In the genomic region with DNA sequence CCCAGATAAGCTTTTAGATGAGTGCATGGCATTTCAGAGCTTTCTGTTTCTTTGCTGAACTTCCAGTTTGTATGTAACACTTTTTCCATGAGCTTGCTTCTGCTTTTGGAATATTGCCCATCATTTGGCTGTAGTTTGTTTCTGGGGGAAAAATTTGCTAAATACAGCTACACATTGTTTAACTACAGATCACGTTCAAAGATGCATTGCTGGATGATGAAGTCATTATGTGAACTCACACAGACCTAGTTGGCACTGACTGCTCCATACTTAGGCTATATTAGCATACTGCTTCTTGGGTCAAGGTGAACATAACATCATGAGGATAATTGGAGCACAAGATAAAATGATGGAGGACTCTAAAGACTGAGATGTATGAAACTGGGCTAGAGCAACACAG, we compare ENCODE assay signal across 26 mouse cellular contexts. TPM values are rescaled to one million over a fixed set of nuclear protein-coding genes. Genes with fewer than 3 reads are reported as not detected.
DNase-seq lines count a peak whose midpoint lies in the region; ATAC-seq and TF ChIP-seq lines count a peak whose summit lies in the region.
"Had no signal": no experiment of that assay in that cellular context is flagged by ENCODE, and none has a peak within 500 bp of the region (broad histone marks: within the 10 kb centered on the region; RNA-seq: fewer than 3 reads in every experiment).

No protein-coding gene starts in this region.

- H3K27ac ChIP-seq in heart, postnatal 0 days (ENCODE audit: low read depth), result 0 out of 2 replicates have a peak overlapping the region, but pooled peaks have one; percentile 26
- H3K27ac ChIP-seq in lung, postnatal 0 days (ENCODE audit: low read length), result no peak overlapping the region
- no peak overlapping the region for H3K27ac ChIP-seq in embryonic facial prominence, embryonic 14.5 days (replicated peaks; ENCODE audit: low read depth, low read length)
- H3K27ac ChIP-seq in stomach, postnatal 0 days (replicated peaks), result 0 out of 2 replicates have a peak overlapping the region, but pooled peaks have one; percentile 8
- no peak overlapping the region for H3K27ac ChIP-seq in midbrain, embryonic 13.5 days
- H3K27ac ChIP-seq: forebrain, embryonic 13.5 days; gastrocnemius, adult 2 months; hindbrain, postnatal 0 days; kidney, embryonic 15.5 days; liver, embryonic 15.5 days; macrophage had no signal

- WGBS in heart, postnatal 0 days, result 2% methylated on average over 1 of the region's 1 CpGs
- WGBS in lung, postnatal 0 days, result 2% methylated on average over 1 of the region's 1 CpGs
- 11% methylated on average over 1 of the region's 1 CpGs for WGBS in lung, adult 2 months
- WGBS in embryonic facial prominence, embryonic 14.5 days, result 27% methylated on average over 1 of the region's 1 CpGs
- 7% methylated on average over 1 of the region's 1 CpGs for WGBS in stomach, postnatal 0 days
- 74% methylated on average over 1 of the region's 1 CpGs for WGBS in midbrain, embryonic 13.5 days

- TF ChIP-seq POLR2A in lung, adult 2 months (IDR thresholded peaks at IDR 0.05; ENCODE audit: borderline replicate concordance, extremely low read depth, low read depth, low read length), result no peak

- H3K4me1 ChIP-seq in heart, postnatal 0 days (ENCODE audit: control insufficient read depth, insufficient read depth), result peaks cover 16% of the 10 kb centered on the region
- H3K4me1 ChIP-seq in lung, postnatal 0 days (ENCODE audit: insufficient read depth, low read depth, low read length), result no peaks in the 10 kb centered on the region; the same call in 1 of the 2 replicates
- no peaks in the 10 kb centered on the region; the same call in 1 of the 2 replicates for H3K4me1 ChIP-seq in lung, adult 2 months (ENCODE audit: control insufficient read depth, insufficient read depth, low read length)
- peaks cover 10% of the 10 kb centered on the region; the same call in 1 of the 2 replicates for H3K4me1 ChIP-seq in embryonic facial prominence, embryonic 14.5 days (ENCODE audit: control insufficient read depth, insufficient read depth, low read length)
- no peaks in the 10 kb centered on the region for H3K4me1 ChIP-seq in stomach, postnatal 0 days (replicated peaks; ENCODE audit: control insufficient read depth, insufficient read depth)
- 0 out of 2 replicates have a peak, but pooled peaks cover 4% of the 10 kb centered on the region for H3K4me1 ChIP-seq in midbrain, embryonic 13.5 days (replicated peaks)
- H3K4me1 ChIP-seq: forebrain, embryonic 13.5 days; kidney, embryonic 15.5 days; liver, embryonic 15.5 days had no signal

- H3K4me2 ChIP-seq in heart, postnatal 0 days (ENCODE audit: low read depth, low read length), result no peak overlapping the region
- no peak overlapping the region for H3K4me2 ChIP-seq in lung, postnatal 0 days (replicated peaks; ENCODE audit: low read depth, low read length)
- H3K4me2 ChIP-seq in embryonic facial prominence, embryonic 14.5 days (ENCODE audit: low read depth, low read length), result no peak overlapping the region
- no peak overlapping the region for H3K4me2 ChIP-seq in stomach, postnatal 0 days (replicated peaks; ENCODE audit: low read depth)
- no peak overlapping the region for H3K4me2 ChIP-seq in midbrain, embryonic 13.5 days (replicated peaks)
- H3K4me2 ChIP-seq: forebrain, embryonic 13.5 days; heart, embryonic 11.5 days; kidney, embryonic 15.5 days; liver, embryonic 15.5 days had no signal

- H3K9ac ChIP-seq in heart, postnatal 0 days (replicated peaks; ENCODE audit: low read depth, low read length), result no peak overlapping the region
- H3K9ac ChIP-seq in lung, postnatal 0 days (replicated peaks; ENCODE audit: low read depth), result no peak overlapping the region
- no peak overlapping the region for H3K9ac ChIP-seq in embryonic facial prominence, embryonic 14.5 days (ENCODE audit: low read depth, low read length)
- no peak overlapping the region for H3K9ac ChIP-seq in stomach, postnatal 0 days (ENCODE audit: low read length)
- no peak overlapping the region for H3K9ac ChIP-seq in midbrain, embryonic 13.5 days (replicated peaks)
- H3K9ac ChIP-seq: forebrain, embryonic 13.5 days; kidney, embryonic 15.5 days; liver, embryonic 15.5 days had no signal

- DNase-seq in heart, postnatal 0 days (ENCODE audit: low spot score), result no peak
- no peak for DNase-seq in heart, adult 11 months
- DNase-seq in lung, postnatal 0 days (ENCODE audit: low spot score), result peak; percentile 48
- DNase-seq in lung, adult 2 months, result no peak
- DNase-seq in embryonic facial prominence, embryonic 14.5 days (ENCODE audit: low spot score), result peak; percentile 65
- DNase-seq in stomach, postnatal 0 days (ENCODE audit: low spot score), result no peak
- DNase-seq in natural killer cell, adult 2 months (ENCODE audit: low spot score in 2 of 2), result no peak
- DNase-seq: adrenal gland, postnatal 25 days; cerebellum, adult 11 months; cerebellum, adult 9-11 months; gastrocnemius, adult 2 months; kidney, adult 11 months; kidney, postnatal 36 days; liver; right cerebral cortex, postnatal 4 days had no signal

- TF ChIP-seq CTCF in heart, postnatal 0 days (IDR thresholded peaks at IDR 0.05; ENCODE audit: low read depth), result no peak
- TF ChIP-seq CTCF in lung, postnatal 0 days (IDR thresholded peaks at IDR 0.05), result no peak
- no peak for TF ChIP-seq CTCF in lung, adult 2 months (IDR thresholded peaks at IDR 0.05; ENCODE audit: insufficient read depth, low read length)
- TF ChIP-seq CTCF in stomach, postnatal 0 days (IDR thresholded peaks at IDR 0.05; ENCODE audit: low read depth), result no peak

- H3K4me3 ChIP-seq in heart, postnatal 0 days (ENCODE audit: low read depth, low read length), result no peak overlapping the region
- no peak overlapping the region for H3K4me3 ChIP-seq in lung, postnatal 0 days (ENCODE audit: low read depth, low read length)
- H3K4me3 ChIP-seq in lung, adult 2 months (replicated peaks; ENCODE audit: extremely low read depth, low read depth, low read length), result no peak overlapping the region
- H3K4me3 ChIP-seq in embryonic facial prominence, embryonic 14.5 days (ENCODE audit: low read depth, low read length), result no peak overlapping the region
- no peak overlapping the region for H3K4me3 ChIP-seq in stomach, postnatal 0 days (ENCODE audit: low read depth, low read length)
- H3K4me3 ChIP-seq in midbrain, embryonic 13.5 days (replicated peaks), result no peak overlapping the region
- H3K4me3 ChIP-seq: erythroblast, embryonic 14.5 days; forebrain, embryonic 13.5 days; gastrocnemius, adult 2 months; kidney, embryonic 15.5 days; liver, embryonic 15.5 days; myocyte had no signal

- no peak for TF ChIP-seq EP300 in heart, postnatal 0 days (IDR thresholded peaks at IDR 0.05; ENCODE audit: low read depth)
- no peak for TF ChIP-seq EP300 in lung, postnatal 0 days (IDR thresholded peaks at IDR 0.05)
- no peak for TF ChIP-seq EP300 in stomach, postnatal 0 days (optimal IDR thresholded peaks at IDR 0.05)

- H3K27me3 ChIP-seq in heart, postnatal 0 days (ENCODE audit: control insufficient read depth, insufficient read depth, low read length), result no peaks in the 10 kb centered on the region
- H3K27me3 ChIP-seq in lung, postnatal 0 days (replicated peaks; ENCODE audit: insufficient read depth, low read length), result no peaks in the 10 kb centered on the region
- no peaks in the 10 kb centered on the region for H3K27me3 ChIP-seq in embryonic facial prominence, embryonic 14.5 days (replicated peaks; ENCODE audit: control insufficient read depth, insufficient read depth, low read length)
- no peaks in the 10 kb centered on the region for H3K27me3 ChIP-seq in stomach, postnatal 0 days (ENCODE audit: control insufficient read depth, insufficient read depth, low read length)
- no peaks in the 10 kb centered on the region for H3K27me3 ChIP-seq in midbrain, embryonic 13.5 days
- H3K27me3 ChIP-seq: forebrain, embryonic 13.5 days; kidney, embryonic 15.5 days; liver, embryonic 15.5 days had no signal

- H3K9me3 ChIP-seq in heart, postnatal 0 days (replicated peaks; ENCODE audit: control insufficient read depth, low read length), result no peaks in the 10 kb centered on the region
- H3K9me3 ChIP-seq in lung, postnatal 0 days (ENCODE audit: low read length), result no peaks in the 10 kb centered on the region
- H3K9me3 ChIP-seq in embryonic facial prominence, embryonic 14.5 days (ENCODE audit: control insufficient read depth, low read length), result no peaks in the 10 kb centered on the region
- no peaks in the 10 kb centered on the region for H3K9me3 ChIP-seq in stomach, postnatal 0 days (ENCODE audit: control insufficient read depth, low read length)
- no peaks in the 10 kb centered on the region for H3K9me3 ChIP-seq in midbrain, embryonic 13.5 days
- H3K9me3 ChIP-seq: forebrain, embryonic 13.5 days; kidney, embryonic 15.5 days; liver, embryonic 15.5 days had no signal

- H3K36me3 ChIP-seq in heart, postnatal 0 days (replicated peaks; ENCODE audit: control insufficient read depth, insufficient read depth, low read length), result no peaks in the 10 kb centered on the region
- H3K36me3 ChIP-seq in lung, postnatal 0 days (ENCODE audit: insufficient read depth, low read length), result no peaks in the 10 kb centered on the region
- H3K36me3 ChIP-seq in embryonic facial prominence, embryonic 14.5 days (ENCODE audit: control insufficient read depth, insufficient read depth, low read length), result no peaks in the 10 kb centered on the region
- H3K36me3 ChIP-seq in stomach, postnatal 0 days (ENCODE audit: control insufficient read depth, insufficient read depth, low read length), result no peaks in the 10 kb centered on the region
- no peaks in the 10 kb centered on the region for H3K36me3 ChIP-seq in midbrain, embryonic 13.5 days
- H3K36me3 ChIP-seq: kidney, embryonic 15.5 days; liver, embryonic 15.5 days had no signal

- ATAC-seq in heart, postnatal 0 days (ENCODE audit: insufficient read depth, low read depth), result peak; percentile 44; the same call in 1 of the 2 replicates
- no peak; the same call in 1 of the 2 replicates for ATAC-seq in lung, postnatal 0 days
- ATAC-seq in embryonic facial prominence, embryonic 14.5 days (ENCODE audit: low read depth), result no peak
- ATAC-seq in stomach, postnatal 0 days (ENCODE audit: low FRiP score, low TSS enrichment), result no peak
- ATAC-seq in midbrain, embryonic 13.5 days, result no peak
- ATAC-seq: forebrain, embryonic 13.5 days; hindbrain, postnatal 0 days; midbrain, embryonic 16.5 days had no signal

RNA-seq across cellular contexts. Expression of a gene that starts 42.6 kb away (rescaled TPM):
- 6.5 and 9.0 TPM in 2 replicates for total RNA-seq in heart, postnatal 0 days (2014; rRNA removed; ENCODE audit: low replicate concordance)
- 1.9 and 2.9 TPM in 2 replicates for polyA plus RNA-seq in heart, postnatal 0 days (2015; fragmentation: Nextera tagmentation; extraction: Ambion mirVana)
- polyA plus RNA-seq in lung, postnatal 0 days (2015; fragmentation: Nextera tagmentation; extraction: Ambion mirVana), result 14.1 and 14.5 TPM in 2 replicates
- 7.2 and 7.5 TPM in 2 replicates for polyA plus RNA-seq in lung, adult 2 months (2012; rRNA removed)
- polyA plus RNA-seq in embryonic facial prominence, embryonic 14.5 days (2014; fragmentation: Nextera tagmentation; extraction: Ambion mirVana), result 11.2 and 12.5 TPM in 2 replicates
- polyA plus RNA-seq in stomach, postnatal 0 days (2015; fragmentation: Nextera tagmentation; extraction: Ambion mirVana), result 2.4 TPM in 2 replicates
- 1.3 and 1.4 TPM in 2 replicates for polyA plus RNA-seq in midbrain, embryonic 13.5 days (2015; fragmentation: Nextera tagmentation; extraction: Ambion mirVana)
- polyA plus RNA-seq: erythroblast, embryonic 14.5 days; macrophage had no signal

RNA-seq across cellular contexts. Expression of a gene that starts 53.6 kb away (rescaled TPM):
- total RNA-seq in heart, postnatal 0 days (2014; rRNA removed; ENCODE audit: low replicate concordance), result 1.3 and 9.5 TPM in 2 replicates
- polyA plus RNA-seq in heart, postnatal 0 days (2015; fragmentation: Nextera tagmentation; extraction: Ambion mirVana), result 0.19 and 0.22 TPM in 2 replicates
- polyA plus RNA-seq in lung, postnatal 0 days (2015; fragmentation: Nextera tagmentation; extraction: Ambion mirVana), result 5.7 and 7.1 TPM in 2 replicates
- 0.28 and 9.0 TPM in 2 replicates for polyA plus RNA-seq in lung, adult 2 months (2012; rRNA removed)
- polyA plus RNA-seq in embryonic facial prominence, embryonic 14.5 days (2014; fragmentation: Nextera tagmentation; extraction: Ambion mirVana), result 5.0 and 6.7 TPM in 2 replicates
- 40.8 and 41.3 TPM in 2 replicates for polyA plus RNA-seq in stomach, postnatal 0 days (2015; fragmentation: Nextera tagmentation; extraction: Ambion mirVana)
- polyA plus RNA-seq in midbrain, embryonic 13.5 days (2015; fragmentation: Nextera tagmentation; extraction: Ambion mirVana), result 0.48 and 0.54 TPM in 2 replicates
- total RNA-seq: common myeloid progenitor, adult 5-6 weeks; gastrocnemius, adult 2 months had no signal
- polyA plus RNA-seq: erythroblast, embryonic 14.5 days; macrophage had no signal

Comparison
In these comparisons a context has a peak if more than half of its experiments do, and no peak if none do; other contexts are left out.
1. DNase-seq: peak in lung, postnatal 0 days (single experiment) and embryonic facial prominence, embryonic 14.5 days (single experiment); none in heart, postnatal 0 days (single experiment), heart, adult 11 months (single experiment), lung, adult 2 months (single experiment), stomach, postnatal 0 days (single experiment) and natural killer cell, adult 2 months (0 of 2).
2. H3K27ac ChIP-seq: peak in heart, postnatal 0 days (single experiment) and stomach, postnatal 0 days (single experiment); none in lung, postnatal 0 days (single experiment), embryonic facial prominence, embryonic 14.5 days (single experiment) and midbrain, embryonic 13.5 days (single experiment).